Mouse (Mus musculus): ENCODE data around the gene Prpsap1.

DNA sequence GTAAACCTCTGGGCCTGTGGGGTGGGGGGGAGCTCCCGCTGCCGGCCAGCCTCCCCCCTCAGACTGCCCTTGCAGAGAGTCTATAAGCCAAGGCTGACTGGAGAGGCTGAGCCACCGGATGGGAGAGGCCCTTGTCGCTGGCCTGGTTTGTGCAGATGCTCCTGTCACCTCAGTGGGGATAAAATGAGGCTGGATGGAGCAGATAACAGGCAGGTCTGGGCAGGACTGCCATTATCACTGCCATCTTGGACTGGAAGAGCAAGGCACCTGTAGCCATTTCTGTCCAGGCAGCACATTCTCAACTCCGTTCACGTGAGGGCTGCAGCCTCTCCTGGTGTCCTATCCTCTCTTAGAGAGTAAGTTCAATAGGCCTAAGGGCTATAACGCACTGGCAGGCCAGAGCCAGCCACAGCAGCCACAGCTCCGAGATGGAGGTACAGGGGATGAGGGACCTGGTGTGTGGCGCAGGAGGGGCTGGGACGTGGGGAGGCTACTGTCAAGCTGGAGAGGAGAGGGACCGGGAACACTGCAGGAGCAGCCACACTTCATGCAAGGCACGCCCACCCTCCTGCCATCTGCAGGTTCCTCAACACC, 44.2 kb upstream of the Prpsap1 start:
- TF ChIP-seq CTCF (IDR thresholded peaks at IDR 0.05) (no peak), EP300 (IDR thresholded peaks at IDR 0.05) (no peak)

All from lung, postnatal 0 days (tissue).